Comparison of ENCODE assay signal across 13 mouse cellular contexts in the genomic region with DNA sequence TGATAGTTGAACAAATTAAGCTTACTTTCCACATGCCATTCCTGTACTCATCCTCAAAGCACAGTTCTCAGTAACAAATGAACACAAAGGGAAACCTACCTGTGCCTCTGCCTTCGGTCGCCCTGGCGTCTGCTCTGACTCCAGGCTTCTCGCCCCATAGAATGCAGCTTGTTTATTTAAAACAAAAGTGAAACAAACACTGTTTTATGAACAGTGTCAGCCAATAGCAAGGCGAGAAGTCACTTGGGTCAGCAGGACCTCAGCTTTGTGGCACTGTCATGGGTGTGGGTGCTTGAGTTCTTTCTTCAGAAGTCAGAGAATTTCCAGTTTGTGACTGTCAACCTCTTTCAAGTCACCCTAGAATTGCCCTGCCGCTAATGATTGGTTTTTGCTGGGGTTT. TPM values are rescaled to one million over a fixed set of nuclear protein-coding genes. Genes with fewer than 3 reads are reported as not detected.
A peak's percentile ranks its signal among the peaks of the same experiment; 100 is the strongest.
DNase-seq lines count a peak whose midpoint lies in the region; ATAC-seq and TF ChIP-seq lines count a peak whose summit lies in the region.
"Had no signal": no experiment of that assay in that cellular context is flagged by ENCODE, and none has a peak within 500 bp of the region (broad histone marks: within the 10 kb centered on the region; RNA-seq: fewer than 3 reads in every experiment).

A gene (minus strand): TSS at position 178 of the 400 bp plus-strand sequence.

- TF ChIP-seq CTCF in thymus, adult 2 months (IDR thresholded peaks at IDR 0.05; ENCODE audit: borderline replicate concordance, control insufficient read depth, extremely low read depth, insufficient read depth, low read length, poor library complexity), result no peak

- 72% methylated on average over 6 of the region's 6 CpGs for WGBS in forebrain, embryonic 10.5 days
- 63% methylated on average over 6 of the region's 6 CpGs for WGBS in forebrain, embryonic 16.5 days
- WGBS in thymus, adult 2 months, result 11% methylated on average over 6 of the region's 6 CpGs
- 77% methylated on average over 6 of the region's 6 CpGs for WGBS in midbrain, embryonic 15.5 days
- WGBS in limb, embryonic 10.5 days, result 53% methylated on average over 6 of the region's 6 CpGs

- ATAC-seq in forebrain, embryonic 16.5 days, result no peak
- no peak for ATAC-seq in midbrain, embryonic 15.5 days (replicated peaks)
- ATAC-seq: intestine, embryonic 15.5 days had no signal

- H3K36me3 ChIP-seq in forebrain, embryonic 10.5 days (replicated peaks), result no peaks in the 10 kb centered on the region
- no peaks in the 10 kb centered on the region for H3K36me3 ChIP-seq in forebrain, embryonic 16.5 days (ENCODE audit: control insufficient read depth, insufficient read depth)
- no peaks in the 10 kb centered on the region for H3K36me3 ChIP-seq in thymus, adult 2 months (ENCODE audit: control insufficient read depth, insufficient read depth, low read length)
- no peaks in the 10 kb centered on the region for H3K36me3 ChIP-seq in megakaryocyte, embryonic 14.5 days (replicated peaks; ENCODE audit: low read length)
- H3K36me3 ChIP-seq in midbrain, embryonic 15.5 days (replicated peaks), result no peaks in the 10 kb centered on the region
- H3K36me3 ChIP-seq in limb, embryonic 10.5 days, result no peaks in the 10 kb centered on the region
- H3K36me3 ChIP-seq: intestine, embryonic 15.5 days; limb, embryonic 12.5 days had no signal

- no peak within 1 kb of the TSS for H3K4me3 ChIP-seq in forebrain, embryonic 10.5 days
- no peak within 1 kb of the TSS for H3K4me3 ChIP-seq in forebrain, embryonic 16.5 days (replicated peaks; ENCODE audit: low read length)
- peak within 1 kb of the TSS; percentile 16 for H3K4me3 ChIP-seq in thymus, adult 2 months (ENCODE audit: control insufficient read depth, insufficient read depth, low read length)
- H3K4me3 ChIP-seq in megakaryocyte, embryonic 14.5 days (replicated peaks), result peak within 1 kb of the TSS; percentile 90
- H3K4me3 ChIP-seq in midbrain, embryonic 15.5 days, result no peak within 1 kb of the TSS
- no peak within 1 kb of the TSS for H3K4me3 ChIP-seq in limb, embryonic 10.5 days
- H3K4me3 ChIP-seq: intestine, embryonic 15.5 days; limb, embryonic 12.5 days had no signal

- no peak within 1 kb of the TSS for H3K4me2 ChIP-seq in forebrain, embryonic 16.5 days (ENCODE audit: low read length)
- no peak within 1 kb of the TSS for H3K4me2 ChIP-seq in midbrain, embryonic 15.5 days
- H3K4me2 ChIP-seq: intestine, embryonic 15.5 days; limb, embryonic 12.5 days had no signal

- DNase-seq in forebrain, embryonic 10.5 days (ENCODE audit: extremely low spot score, low spot score), result no peak
- peak; percentile 14 for DNase-seq in thymus, adult 2 months
- no peak for DNase-seq in thymus, postnatal 10 days (ENCODE audit: low spot score in 2 of 2)
- DNase-seq in thymus, postnatal 36 days, result peak; percentile 21 to 26
- DNase-seq in limb, embryonic 10.5 days (ENCODE audit: low spot score), result no peak
- DNase-seq: cerebellum, postnatal 36 days; heart, postnatal 10 days; right cerebral cortex, adult 18-20 months had no signal

- H3K4me1 ChIP-seq in forebrain, embryonic 10.5 days, result peaks cover 10% of the 10 kb centered on the region
- H3K4me1 ChIP-seq in forebrain, embryonic 16.5 days (replicated peaks; ENCODE audit: control insufficient read depth, insufficient read depth, low read length), result no peaks in the 10 kb centered on the region
- H3K4me1 ChIP-seq in thymus, adult 2 months (replicated peaks; ENCODE audit: control insufficient read depth, insufficient read depth, low read length), result peaks cover 15% of the 10 kb centered on the region
- peaks cover 41% of the 10 kb centered on the region for H3K4me1 ChIP-seq in megakaryocyte, embryonic 14.5 days
- H3K4me1 ChIP-seq in midbrain, embryonic 15.5 days, result no peaks in the 10 kb centered on the region
- peaks cover 8% of the 10 kb centered on the region for H3K4me1 ChIP-seq in limb, embryonic 10.5 days
- H3K4me1 ChIP-seq: intestine, embryonic 15.5 days had no signal

- H3K9ac ChIP-seq in forebrain, embryonic 16.5 days (replicated peaks; ENCODE audit: low read depth, low read length), result no peak within 1 kb of the TSS
- no peak within 1 kb of the TSS for H3K9ac ChIP-seq in midbrain, embryonic 15.5 days
- H3K9ac ChIP-seq: intestine, embryonic 15.5 days; limb, embryonic 12.5 days had no signal

- TF ChIP-seq POLR2A in thymus, adult 2 months (IDR thresholded peaks at IDR 0.05; ENCODE audit: control insufficient read depth, extremely low read depth, insufficient read depth, low read length, poor library complexity), result no peak

- no peaks in the 10 kb centered on the region for H3K27me3 ChIP-seq in forebrain, embryonic 10.5 days (ENCODE audit: poor library complexity, severe bottlenecking)
- no peaks in the 10 kb centered on the region for H3K27me3 ChIP-seq in forebrain, embryonic 16.5 days (replicated peaks; ENCODE audit: control insufficient read depth, insufficient read depth, low read length)
- no peaks in the 10 kb centered on the region for H3K27me3 ChIP-seq in thymus, adult 2 months (ENCODE audit: control insufficient read depth, insufficient read depth, low read length)
- no peaks in the 10 kb centered on the region for H3K27me3 ChIP-seq in megakaryocyte, embryonic 14.5 days (replicated peaks)
- H3K27me3 ChIP-seq in midbrain, embryonic 15.5 days (replicated peaks), result no peaks in the 10 kb centered on the region
- H3K27me3 ChIP-seq in limb, embryonic 10.5 days (ENCODE audit: low read depth, poor library complexity, severe bottlenecking), result no peaks in the 10 kb centered on the region
- H3K27me3 ChIP-seq: intestine, embryonic 15.5 days; limb, embryonic 12.5 days had no signal

- H3K27ac ChIP-seq in forebrain, embryonic 10.5 days, result 0 out of 2 replicates have a peak within 1 kb of the TSS, but pooled peaks have one; percentile 15
- H3K27ac ChIP-seq in forebrain, embryonic 16.5 days (ENCODE audit: low read length), result no peak within 1 kb of the TSS
- H3K27ac ChIP-seq in thymus, adult 2 months (ENCODE audit: control insufficient read depth, insufficient read depth, low read length), result peak within 1 kb of the TSS; percentile 0; the same call in 1 of the 2 replicates
- H3K27ac ChIP-seq in midbrain, embryonic 15.5 days, result no peak within 1 kb of the TSS
- H3K27ac ChIP-seq in limb, embryonic 10.5 days, result no peak within 1 kb of the TSS
- H3K27ac ChIP-seq: intestine, embryonic 15.5 days; limb, embryonic 12.5 days had no signal

- no peaks in the 10 kb centered on the region for H3K9me3 ChIP-seq in forebrain, embryonic 10.5 days
- no peaks in the 10 kb centered on the region for H3K9me3 ChIP-seq in forebrain, embryonic 16.5 days (ENCODE audit: control insufficient read depth, low read length)
- H3K9me3 ChIP-seq in megakaryocyte, embryonic 14.5 days, result no peaks in the 10 kb centered on the region
- no peaks in the 10 kb centered on the region for H3K9me3 ChIP-seq in midbrain, embryonic 15.5 days
- H3K9me3 ChIP-seq in limb, embryonic 10.5 days (replicated peaks), result no peaks in the 10 kb centered on the region
- H3K9me3 ChIP-seq: intestine, embryonic 15.5 days; limb, embryonic 12.5 days had no signal

RNA-seq across cellular contexts. Expression of the gene that starts here (rescaled TPM):
- polyA plus RNA-seq in forebrain, embryonic 10.5 days (2016; fragmentation: Nextera tagmentation; extraction: Ambion mirVana), result not detected in 2 replicates
- polyA plus RNA-seq in forebrain, embryonic 16.5 days (2015; fragmentation: Nextera tagmentation; extraction: Ambion mirVana), result 0.24 TPM in 1 of 2 replicates, not detected in the other
- polyA plus RNA-seq in thymus, adult 2 months (2012; rRNA removed), result 11.8 and 16.9 TPM in 2 replicates
- polyA plus RNA-seq in megakaryocyte, embryonic 14.5 days (2012; ENCODE audit: insufficient read depth, low replicate concordance), result 23.0 and 25.2 TPM in 2 replicates
- 0.37 and 0.38 TPM in 2 replicates for polyA plus RNA-seq in midbrain, embryonic 15.5 days (2015; fragmentation: Nextera tagmentation; extraction: Ambion mirVana)
- polyA plus RNA-seq in limb, embryonic 10.5 days (2016; fragmentation: Nextera tagmentation; extraction: Ambion mirVana), result not detected in 2 replicates
- polyA plus RNA-seq: limb, embryonic 12.5 days had no signal

Comparison
In these comparisons a context has a peak if more than half of its experiments do, and no peak if none do; other contexts are left out.
1. DNase-seq: peak in thymus, adult 2 months (single experiment) and thymus, postnatal 36 days (2 of 2); none in forebrain, embryonic 10.5 days (single experiment), thymus, postnatal 10 days (0 of 2) and limb, embryonic 10.5 days (single experiment).
2. H3K27ac ChIP-seq: peak in forebrain, embryonic 10.5 days (single experiment) and thymus, adult 2 months (single experiment); none in forebrain, embryonic 16.5 days (single experiment), midbrain, embryonic 15.5 days (single experiment) and limb, embryonic 10.5 days (single experiment).
3. H3K4me3 ChIP-seq: peak in thymus, adult 2 months (single experiment) and megakaryocyte, embryonic 14.5 days (single experiment); none in forebrain, embryonic 10.5 days (single experiment), forebrain, embryonic 16.5 days (single experiment), midbrain, embryonic 15.5 days (single experiment) and limb, embryonic 10.5 days (single experiment).